Mouse (Mus musculus): ENCODE results near the gene Obp2a.
"Not testable (repeated sequence)": the region's sequence is repeated elsewhere in the genome, so short reads cannot be mapped to it uniquely, and the experiment has no call there.

The Obp2a gene

DNA sequence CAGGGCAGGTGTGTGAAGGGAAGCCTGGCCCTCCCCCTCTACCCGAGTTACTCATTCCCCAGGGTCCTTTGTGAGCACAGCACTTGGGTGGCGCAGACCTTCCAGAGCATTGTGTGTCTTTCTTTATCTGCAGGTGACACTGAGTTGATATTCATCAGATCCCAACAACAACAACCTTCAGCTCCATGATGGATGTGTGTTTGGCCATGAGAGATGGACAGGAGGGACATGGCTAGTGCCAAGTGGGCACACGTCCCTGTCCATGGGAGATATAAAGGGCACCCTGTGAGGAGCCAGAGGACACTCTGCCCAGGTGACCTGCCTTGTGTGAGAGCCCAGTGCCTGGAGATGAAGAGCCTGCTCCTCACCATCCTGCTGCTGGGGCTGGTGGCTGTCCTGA, at the start of gene Obp2a:
Gene Obp2a (plus strand): TSS at position 301 of the 400 bp plus-strand sequence.
- DNase-seq (ENCODE audit: low read depth in 2 of 2, low spot score in 2 of 2): not testable (repeated sequence)

DNA sequence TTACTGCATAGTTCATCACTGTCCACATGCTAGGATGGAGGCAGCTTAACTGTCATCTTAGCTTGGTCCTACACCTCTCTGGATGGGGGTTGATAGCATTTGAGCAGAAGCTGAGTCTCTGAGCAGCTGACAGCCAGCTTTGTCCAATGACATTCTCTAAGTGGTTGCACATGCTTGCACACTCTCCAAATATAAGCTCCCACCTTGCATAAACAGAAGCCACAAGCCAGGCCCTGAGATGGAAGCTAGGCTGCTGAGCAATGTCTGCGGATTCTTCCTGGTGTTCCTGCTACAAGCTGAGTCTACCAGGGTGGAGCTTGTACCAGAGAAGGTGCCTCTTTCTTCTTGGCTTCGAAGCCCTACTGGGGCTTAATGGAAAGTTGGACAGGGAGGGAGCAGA, 46.9 kb upstream of the Obp2a start, which contains the start of gene Lcn8:
Gene Lcn8 (plus strand): TSS at position 219 of the 400 bp plus-strand sequence.
- DNase-seq (ENCODE audit: low read depth in 2 of 2, low spot score in 2 of 2): no peak

DNA sequence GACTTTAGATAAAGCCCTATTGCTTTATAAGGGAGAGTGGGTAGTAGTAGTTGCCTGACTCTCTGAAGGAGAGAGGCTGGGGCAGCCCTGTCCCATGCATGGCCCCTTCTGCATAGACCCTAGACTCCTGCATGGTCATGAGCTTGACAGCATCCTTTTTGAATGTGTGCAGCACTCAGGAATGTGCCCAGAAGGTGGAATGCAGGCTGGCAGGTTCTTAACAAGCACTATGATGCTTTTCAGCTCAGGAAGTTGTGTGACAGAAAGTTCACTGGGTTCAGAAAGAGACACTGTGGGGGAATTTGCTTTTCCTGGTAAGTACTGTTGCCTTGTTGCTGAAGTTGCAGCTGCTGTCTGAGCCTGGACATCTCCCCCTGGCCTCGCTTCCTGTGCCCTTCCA, 45.3 kb upstream of the Obp2a start:
- no peak for DNase-seq (ENCODE audit: low read depth in 2 of 2, low spot score in 2 of 2)

DNA sequence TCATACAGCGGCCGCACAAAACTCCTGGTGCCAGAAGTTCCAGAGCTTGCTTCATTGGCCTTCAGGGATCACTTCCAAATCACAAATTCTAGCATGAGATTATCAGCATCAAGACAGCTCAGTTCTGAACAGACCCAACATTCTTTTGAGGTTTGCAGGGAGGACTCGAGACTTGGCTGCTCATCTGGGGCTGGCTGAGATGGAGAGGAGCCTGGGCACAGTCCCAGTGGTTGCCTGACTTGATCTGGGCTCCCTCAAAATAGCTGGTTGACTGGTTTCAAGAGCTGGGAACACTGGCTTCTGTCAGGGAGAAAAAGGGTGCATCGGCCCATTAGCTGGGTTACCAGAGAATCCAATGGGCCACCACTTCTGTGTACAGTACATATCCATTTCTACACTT, 43.2 kb upstream of the Obp2a start:
- DNase-seq (ENCODE audit: low read depth in 2 of 2, low spot score in 2 of 2): no peak

DNA sequence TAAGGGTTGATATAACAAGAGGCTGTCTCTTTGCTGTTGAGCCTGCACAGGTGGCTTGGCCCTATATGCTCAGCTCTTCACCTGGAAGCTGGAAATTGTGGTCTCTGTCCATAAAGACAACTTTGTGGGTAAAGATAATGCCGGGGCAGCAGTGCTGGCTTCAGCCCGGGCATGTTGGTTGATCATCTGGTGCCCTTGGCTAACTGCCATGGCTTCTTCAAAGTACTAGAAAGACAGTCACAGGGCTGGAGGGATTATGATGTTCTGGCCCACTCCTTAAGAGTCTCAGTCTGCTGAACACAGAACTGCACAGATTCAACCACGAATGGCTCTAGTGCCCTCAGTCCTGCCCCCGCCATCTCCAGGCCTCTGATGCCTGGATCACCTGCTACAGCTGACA, 42.6 kb upstream of the Obp2a start:
- DNase-seq (ENCODE audit: low read depth in 2 of 2, low spot score in 2 of 2): no peak

DNA sequence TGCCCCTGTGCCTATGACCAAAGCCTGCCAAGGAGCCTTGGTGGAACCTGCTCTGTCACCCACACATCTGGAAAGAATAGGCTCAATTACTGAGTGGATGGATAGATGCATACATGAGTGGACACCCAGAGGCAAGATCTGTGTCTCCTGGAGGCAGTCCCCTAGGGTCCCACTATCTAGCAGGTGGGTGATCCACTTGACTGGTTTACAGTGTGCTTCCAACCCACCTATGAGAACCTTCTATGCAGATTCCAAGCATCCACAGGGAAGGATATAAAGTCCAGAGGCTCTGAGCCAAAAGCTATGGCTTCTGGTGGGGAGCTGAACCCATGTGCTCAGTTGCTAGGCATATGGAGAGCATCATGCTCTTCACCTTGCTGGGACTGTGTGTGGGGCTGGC, 42.2 kb upstream of the Obp2a start, which contains the start of gene Lcn5:
Gene Lcn5 (plus strand): TSS at position 301 of the 400 bp plus-strand sequence.
- DNase-seq (ENCODE audit: low read depth in 2 of 2, low spot score in 2 of 2): no peak

DNA sequence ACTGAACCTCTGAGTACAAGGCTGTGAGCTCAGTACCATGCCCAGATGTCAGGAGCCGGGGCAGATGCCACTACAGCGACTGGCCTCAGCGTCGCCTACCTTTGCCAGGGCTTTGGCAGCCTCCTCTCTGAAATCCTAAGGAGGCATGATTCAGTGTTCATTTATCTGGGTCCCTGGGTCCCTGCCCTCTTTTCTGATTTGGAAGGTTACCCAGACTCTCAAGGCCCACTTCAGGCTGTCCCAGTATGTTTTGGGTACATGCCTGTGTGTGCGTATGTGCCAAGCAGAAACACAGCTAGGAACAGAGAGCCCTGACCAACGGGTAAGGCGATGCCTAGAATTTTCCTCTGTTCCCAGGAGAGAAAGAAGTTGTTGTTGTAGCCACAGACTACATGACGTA, 39.6 kb upstream of the Obp2a start:
- DNase-seq (ENCODE audit: low read depth in 2 of 2, low spot score in 2 of 2): no peak

DNA sequence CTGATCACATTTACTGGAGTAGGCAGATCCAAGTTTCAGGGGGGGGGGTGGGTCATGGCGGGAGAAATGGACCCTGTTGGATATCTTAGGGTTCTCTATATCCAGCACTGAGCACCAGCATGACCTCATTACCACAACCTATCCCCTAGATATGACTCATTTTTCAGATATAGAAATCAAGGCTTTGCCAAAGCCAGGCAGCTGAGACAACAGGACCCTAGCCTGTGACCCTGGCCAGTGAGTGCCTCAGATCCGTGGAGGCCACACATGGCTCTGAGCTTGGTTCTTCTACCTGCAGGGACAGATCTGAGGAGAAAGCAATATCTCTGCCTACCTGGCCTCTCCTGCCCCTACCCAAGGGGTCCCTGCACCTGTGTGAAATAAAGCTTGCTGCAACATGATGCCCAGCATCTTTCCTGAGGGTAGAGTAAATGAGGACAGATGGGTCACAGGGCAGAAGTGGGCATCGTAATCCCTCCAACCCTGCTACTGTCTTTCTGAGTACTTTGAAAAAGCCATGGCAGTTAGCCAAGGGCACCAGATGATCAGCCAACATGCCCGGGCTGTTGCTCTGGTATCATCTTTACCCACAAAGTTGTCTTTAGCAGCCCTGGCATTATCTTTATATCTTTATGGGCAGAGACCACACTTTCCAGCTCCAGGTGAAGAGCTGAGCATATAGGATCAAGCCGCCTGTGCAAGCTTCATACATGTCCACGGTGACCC, 38.4 kb upstream of the Obp2a start:
- DNase-seq (ENCODE audit: low read depth in 2 of 2, low spot score in 2 of 2): no peak

DNA sequence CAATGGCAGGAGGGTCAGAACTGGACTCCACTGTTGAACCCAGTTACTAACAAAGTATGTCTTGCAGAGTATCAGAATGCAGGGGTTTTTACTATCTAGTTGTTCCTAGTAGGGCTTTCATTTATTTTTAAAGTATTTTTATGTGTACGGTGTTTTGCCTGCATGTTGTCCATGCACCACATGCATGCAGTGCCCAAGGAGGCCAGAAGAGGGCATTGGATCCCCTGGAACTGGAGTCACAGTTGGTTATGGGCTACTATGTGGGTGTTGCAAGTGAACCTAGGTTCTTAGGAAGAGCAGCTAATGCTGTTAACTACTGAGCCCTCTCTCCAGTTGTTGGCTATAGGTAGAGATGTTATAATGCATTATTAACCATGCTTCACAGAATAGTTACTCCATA, 36.3 kb upstream of the Obp2a start:
- DNase-seq (ENCODE audit: low read depth in 2 of 2, low spot score in 2 of 2): peak; percentile 28 to 64

DNA sequence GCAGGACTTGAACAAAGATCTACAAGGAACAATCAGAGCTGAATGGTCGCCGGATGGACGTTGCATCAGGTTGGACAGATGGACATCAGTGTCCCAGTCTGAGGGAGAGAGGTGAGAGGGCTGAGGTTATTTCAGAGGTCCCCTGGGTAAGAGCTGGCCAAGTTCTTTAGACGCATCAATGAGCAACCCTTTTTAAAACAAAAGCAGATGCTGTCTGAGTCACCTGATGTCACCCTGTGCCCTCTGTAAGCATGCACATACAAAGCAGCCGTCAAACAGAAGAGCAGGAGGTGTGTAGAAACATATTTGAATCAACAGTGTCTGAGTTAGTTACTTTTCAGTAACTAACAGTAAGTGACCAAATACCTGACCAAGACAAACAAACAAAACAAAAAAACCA, 35.7 kb upstream of the Obp2a start:
- no peak for DNase-seq (ENCODE audit: low read depth in 2 of 2, low spot score in 2 of 2)

DNA sequence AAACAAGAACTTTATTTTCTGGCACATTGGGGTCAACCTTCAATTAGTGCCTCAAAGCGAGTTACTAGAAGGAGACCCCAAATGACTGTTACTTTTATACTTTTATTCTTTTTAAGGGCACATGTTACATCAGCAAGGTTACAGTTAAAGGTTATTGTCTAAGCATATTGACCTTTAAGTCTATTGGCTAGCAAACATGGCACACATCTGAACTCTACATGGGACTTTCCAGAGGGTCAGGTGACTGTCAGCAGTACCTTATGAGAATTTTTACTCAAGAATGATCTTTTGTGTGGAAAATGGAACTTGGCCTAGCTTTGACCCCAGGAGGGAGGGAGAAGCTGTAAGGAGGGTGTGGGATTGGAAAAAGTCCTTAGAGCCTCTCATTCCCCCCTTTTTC, 33.3 kb upstream of the Obp2a start:
- no peak for DNase-seq (ENCODE audit: low read depth in 2 of 2, low spot score in 2 of 2)

DNA sequence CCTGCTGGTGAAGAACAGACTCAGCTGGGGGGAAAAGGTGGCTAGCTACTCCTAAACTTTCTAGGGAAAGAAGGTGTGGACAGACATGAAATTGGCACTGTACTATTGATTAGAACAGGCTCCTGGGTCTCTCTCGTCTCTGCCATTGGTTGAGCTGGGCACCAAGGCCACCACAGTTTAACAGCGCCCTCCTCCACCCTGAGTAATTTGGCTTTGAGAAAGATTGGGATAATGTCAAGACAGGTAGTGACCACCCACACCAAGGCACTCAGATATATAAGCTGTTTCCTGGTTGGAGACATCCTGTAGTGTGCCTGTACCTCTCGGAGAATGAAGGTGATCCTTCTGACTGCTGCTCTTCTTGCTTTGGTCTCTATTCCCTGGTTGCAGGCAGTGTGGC, 23.4 kb upstream of the Obp2a start, which contains the start of gene Lcn6:
Gene Lcn6 (plus strand): TSS at position 301 of the 400 bp plus-strand sequence.
- DNase-seq (ENCODE audit: low read depth in 2 of 2, low spot score in 2 of 2): no peak

DNA sequence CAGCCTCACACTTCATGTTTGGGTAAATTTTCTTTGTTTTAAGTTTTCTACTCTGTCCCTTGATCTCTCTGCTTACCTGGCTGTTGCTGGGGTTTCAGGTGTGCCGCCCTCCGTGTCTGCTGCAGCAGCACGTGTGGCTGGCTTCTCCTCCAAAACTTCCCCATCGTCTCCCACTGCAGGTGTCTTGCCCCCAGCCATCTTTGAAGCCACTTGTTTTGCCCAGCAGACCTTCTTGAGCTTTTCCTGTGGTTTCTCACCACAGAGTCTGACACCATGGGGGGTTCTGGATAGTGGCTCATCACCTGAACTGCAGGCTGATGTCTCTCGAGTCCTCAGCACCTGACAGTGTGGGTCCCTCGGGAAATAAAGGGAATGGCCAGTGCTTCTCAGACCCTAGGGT, 20.3 kb upstream of the Obp2a start:
- DNase-seq (ENCODE audit: low read depth in 2 of 2, low spot score in 2 of 2): peak; percentile 39

DNA sequence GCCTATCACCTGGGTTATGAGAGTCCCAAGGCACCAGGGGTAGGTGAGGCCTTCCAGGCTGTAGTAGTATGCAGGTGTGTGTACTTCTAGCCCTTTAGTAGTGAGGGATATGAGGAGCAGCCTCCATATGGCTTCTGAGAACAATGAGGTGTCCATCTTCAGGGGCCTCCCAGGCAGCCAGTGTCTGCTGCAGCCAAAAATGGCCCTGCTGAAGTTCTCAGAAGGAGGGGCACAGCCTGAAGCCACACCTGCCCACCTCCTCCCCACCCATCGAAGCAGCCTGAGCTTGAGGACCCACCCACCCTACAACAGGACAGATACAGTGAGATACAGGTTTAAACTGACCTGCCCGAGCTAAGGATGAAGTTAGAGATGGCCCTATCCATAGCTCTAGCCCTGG, 17.4 kb upstream of the Obp2a start, which contains the start of gene Lcn10:
Gene Lcn10 (plus strand): TSS at position 301 of the 400 bp plus-strand sequence.
- DNase-seq (ENCODE audit: low read depth in 2 of 2, low spot score in 2 of 2): no peak

DNA sequence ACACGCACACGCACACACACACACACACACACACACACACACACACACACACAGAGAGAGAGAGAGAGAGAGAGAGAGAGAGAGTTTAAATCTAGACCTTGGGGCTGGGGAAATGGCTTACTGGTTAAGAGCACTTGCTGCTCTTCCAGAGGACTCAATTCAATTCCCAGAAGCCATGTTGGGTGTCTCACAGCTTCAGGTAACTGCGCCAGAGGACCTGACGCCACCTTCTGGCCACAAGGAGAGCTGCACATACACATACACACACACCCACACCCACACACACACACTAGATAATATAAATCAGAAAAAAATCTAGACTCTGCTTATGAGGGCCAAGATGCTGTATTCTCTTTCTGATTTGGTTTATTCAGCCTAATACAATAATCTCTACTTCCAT, 12.9 kb upstream of the Obp2a start:
- no peak for DNase-seq (ENCODE audit: low read depth in 2 of 2, low spot score in 2 of 2)

DNA sequence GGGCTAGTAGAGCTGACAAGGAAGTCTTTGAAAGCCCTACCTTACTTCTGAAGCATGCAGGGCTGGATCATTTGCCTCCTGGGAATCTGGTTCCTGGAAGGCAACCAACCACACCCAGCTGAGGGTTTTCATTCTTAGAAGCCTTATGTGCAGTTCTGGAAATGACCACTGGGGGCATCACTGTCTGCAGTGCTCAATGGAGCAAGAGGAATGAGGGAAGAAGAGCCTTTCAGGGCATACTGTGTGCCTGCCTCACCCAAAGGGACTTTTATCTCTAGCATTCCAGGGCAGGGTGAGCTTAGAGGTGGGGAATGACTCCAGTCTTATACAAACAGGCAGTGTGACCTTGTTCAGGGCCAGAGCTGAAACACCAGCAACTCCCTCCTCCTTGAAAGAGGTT, 5.2 kb upstream of the Obp2a start:
- DNase-seq (ENCODE audit: low read depth in 2 of 2, low spot score in 2 of 2): peak; percentile 25 to 54

DNA sequence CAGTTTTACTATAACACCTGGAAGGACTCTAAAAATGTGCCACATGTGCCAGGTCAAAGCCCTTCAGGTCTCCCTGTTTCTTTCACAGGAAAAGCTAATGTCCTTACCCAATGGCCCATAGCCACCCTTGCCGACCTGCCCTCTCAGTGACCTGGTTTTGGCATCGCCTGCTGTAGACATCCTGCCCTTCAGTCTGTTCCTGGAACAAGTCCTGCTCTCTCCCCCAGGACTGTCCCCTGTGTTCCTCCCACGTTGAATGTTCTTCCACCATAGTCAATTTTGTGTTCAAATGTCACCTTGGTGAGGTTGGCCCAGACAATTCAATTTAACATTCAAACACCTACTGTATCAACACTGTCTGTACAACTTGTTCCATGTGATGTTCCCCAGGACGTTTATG, 2.9 kb upstream of the Obp2a start:
- no peak for DNase-seq (ENCODE audit: low read depth in 2 of 2, low spot score in 2 of 2)

DNA sequence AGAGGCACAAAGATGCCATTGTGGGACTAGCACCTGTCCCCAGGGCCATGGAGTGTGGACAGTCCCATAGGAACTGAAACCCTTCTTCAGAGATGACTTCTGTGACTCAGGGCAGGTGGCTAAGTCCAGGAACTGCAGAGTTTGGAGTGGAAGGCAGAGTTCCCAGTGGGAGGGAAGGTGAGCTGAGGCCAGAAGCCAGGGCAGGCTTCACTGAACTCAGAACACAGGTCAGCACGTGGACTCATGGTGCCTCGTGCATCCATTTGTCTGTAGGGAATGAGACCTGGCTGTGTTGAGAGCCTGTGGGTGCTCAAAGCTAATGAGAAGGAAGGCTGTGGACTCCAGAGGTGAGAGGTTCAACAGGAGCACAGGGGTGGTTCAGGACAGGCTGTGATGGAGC, 1.1 kb upstream of the Obp2a start:
- DNase-seq (ENCODE audit: low read depth in 2 of 2, low spot score in 2 of 2): no peak

DNA sequence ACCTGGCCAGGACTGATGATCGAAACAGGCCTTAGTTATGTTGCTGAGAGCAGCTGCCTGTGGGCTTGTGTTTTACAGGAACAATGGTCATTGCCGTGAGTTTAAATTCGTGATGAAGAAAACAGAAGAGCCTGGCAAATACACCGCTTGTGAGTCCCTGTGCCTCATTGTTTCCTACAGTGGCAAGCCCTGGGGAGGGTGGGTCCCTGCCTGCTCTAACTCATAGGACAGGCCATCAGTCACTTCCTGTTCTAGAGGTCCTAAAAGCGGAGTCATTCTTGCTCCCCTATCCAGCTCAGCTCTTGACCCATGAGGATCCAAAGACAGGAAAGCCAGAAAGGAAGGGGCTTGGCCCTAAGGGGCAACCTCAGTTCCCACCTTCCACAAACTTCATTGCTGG, 1.2 kb downstream of the Obp2a start:
- DNase-seq (ENCODE audit: low read depth in 2 of 2, low spot score in 2 of 2): no peak

DNA sequence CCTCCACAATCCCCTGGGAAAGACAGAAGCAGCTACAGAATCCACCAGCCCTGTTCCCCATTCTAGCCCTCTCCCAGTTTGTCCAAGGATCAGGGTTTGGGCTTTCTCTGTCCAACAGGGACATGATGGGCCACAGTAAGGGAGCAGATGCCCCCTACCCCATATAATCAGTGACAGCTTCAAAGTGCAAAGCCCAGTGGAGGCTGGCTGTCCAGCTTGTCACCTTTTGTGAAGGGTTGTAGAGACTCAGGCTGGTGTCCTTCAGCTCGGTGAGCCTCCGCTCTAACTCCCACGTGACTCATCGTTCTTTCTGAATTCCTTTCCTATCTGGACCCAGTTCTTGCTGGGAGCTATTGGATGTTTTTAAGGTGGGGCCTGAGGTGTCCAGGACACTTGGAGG, 3.9 kb downstream of the Obp2a start:
- no peak for DNase-seq (ENCODE audit: low read depth in 2 of 2, low spot score in 2 of 2)

DNA sequence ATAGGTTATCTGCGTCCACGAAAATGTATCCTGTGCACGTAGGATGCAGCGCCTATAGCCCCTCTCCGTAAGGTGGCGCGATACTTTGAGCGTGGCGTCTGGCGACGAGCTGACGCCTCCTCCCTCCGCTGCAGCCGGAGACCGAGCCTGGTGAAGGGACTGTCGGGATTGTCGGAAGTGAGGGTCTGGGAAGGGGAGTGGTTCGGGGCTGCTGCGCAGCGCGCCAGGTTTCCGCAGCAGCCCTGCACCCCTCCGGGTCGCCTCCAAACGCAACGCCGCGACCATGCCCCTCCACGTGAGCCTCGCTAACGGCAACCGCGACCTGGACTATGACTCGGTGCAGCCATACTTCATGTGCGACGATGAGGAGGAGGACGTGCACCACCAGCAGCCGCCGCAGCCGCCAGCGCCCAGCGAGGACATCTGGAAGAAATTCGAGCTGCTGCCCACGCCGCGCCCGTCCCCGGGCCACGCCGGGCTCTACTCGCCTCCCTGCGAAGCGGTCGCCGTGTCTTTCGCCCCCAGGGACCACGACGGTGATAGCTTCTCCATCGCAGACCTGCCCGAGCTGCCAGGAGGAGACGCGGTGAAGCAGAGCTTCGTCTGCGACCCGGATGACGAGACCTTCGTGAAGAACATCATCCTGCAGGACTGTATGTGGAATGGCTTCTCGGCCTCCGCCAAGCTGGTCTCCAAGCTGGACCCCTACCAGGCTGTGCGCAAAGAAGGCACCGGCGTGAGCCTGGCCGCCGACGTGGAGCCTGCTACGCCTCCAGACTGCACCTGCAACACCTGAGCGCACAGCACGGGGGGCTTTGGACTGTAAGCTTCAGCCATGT, 7.0 kb downstream of the Obp2a start, which contains the start of gene Bmyc:
Gene Bmyc (plus strand): TSS at position 97 of the 839 bp plus-strand sequence.
- DNase-seq (ENCODE audit: low read depth in 2 of 2, low spot score in 2 of 2): peak; percentile 53 to 70

DNA sequence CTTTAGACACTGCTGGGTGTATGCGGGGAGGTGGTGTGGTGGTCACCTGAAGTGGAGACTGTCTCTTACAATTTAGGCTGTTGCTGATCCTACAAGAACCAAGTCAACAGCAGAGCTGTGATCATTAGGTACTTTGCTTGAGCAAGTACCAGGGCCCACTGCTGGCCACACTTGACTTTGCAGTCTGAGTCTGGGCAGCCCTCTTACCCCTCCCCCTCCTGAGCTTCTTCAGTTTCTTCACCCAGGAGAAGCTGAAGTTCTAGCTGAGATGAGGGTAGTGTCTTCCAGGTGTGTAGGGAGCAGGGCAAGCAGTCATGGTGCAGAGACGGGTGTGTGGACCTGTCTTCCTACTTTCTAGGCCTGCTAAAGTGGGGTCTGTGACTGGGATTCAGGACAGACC, 8.3 kb downstream of the Obp2a start:
- DNase-seq (ENCODE audit: low read depth in 2 of 2, low spot score in 2 of 2): no peak
